Mouse (Mus musculus) spleen, adult 2 months (tissue): ENCODE results near the gene Mtg1. TPM values are rescaled to one million over a fixed set of nuclear protein-coding genes. Genes with fewer than 3 reads are reported as not detected.
A peak's percentile ranks its signal among the peaks of the same experiment; 100 is the strongest.

Experiments used
- DNase-seq, 2 experiments: peaks; one replicate each; pipeline versions ENCODE4 v3.0.0 to v3.0.0-alpha.2; 2012 to 2021; ENCODE audit warnings: low spot score in 2 of 2, low read depth in 1 of 2
- H3K27ac ChIP-seq: fragments of 200-500 bp; 2 replicates; pipeline ENCODE4 v1.5.1; 2012; ENCODE audit warnings: low read length, inconsistent platforms; ENCODE audit not compliant: insufficient read depth
- H3K27me3 ChIP-seq: fragments of 200-500 bp; 2 replicates; pipeline ENCODE4 v1.6.1; 2012; ENCODE audit warnings: mild to moderate bottlenecking, moderate library complexity, low read length, inconsistent platforms; ENCODE audit not compliant: control insufficient read depth, insufficient read depth
- H3K36me3 ChIP-seq: fragments of 200-500 bp; 2 replicates; pipeline ENCODE4 v1.6.1; 2012; ENCODE audit warnings: mild to moderate bottlenecking, low read length, inconsistent platforms; ENCODE audit not compliant: control insufficient read depth, insufficient read depth
- H3K4me1 ChIP-seq: fragments of 200-500 bp; 2 replicates; pipeline ENCODE4 v1.6.1; 2011; ENCODE audit warnings: inconsistent platforms; ENCODE audit not compliant: control insufficient read depth, insufficient read depth, insufficient read length
- H3K4me3 ChIP-seq: fragments of 200-500 bp; 2 replicates; pipeline ENCODE4 v1.5.1; 2011; ENCODE audit warnings: mild to moderate bottlenecking, inconsistent platforms; ENCODE audit not compliant: insufficient read depth, insufficient read length; ENCODE audit errors: extremely low read depth
- CTCF ChIP-seq: fragments of 200-500 bp; IDR thresholded peaks from 2 replicates; pipeline ENCODE4 v1.5.1; 2011; ENCODE audit warnings: mild to moderate bottlenecking, inconsistent platforms; ENCODE audit not compliant: insufficient read depth, insufficient read length, insufficient replicate concordance; ENCODE audit errors: extremely low read depth
- POLR2A ChIP-seq: fragments of 200-500 bp; IDR thresholded peaks from 2 replicates; pipeline ENCODE4 v1.6.1; 2011; ENCODE audit warnings: low read depth, low read length, inconsistent platforms
- WGBS: fragments of 180-500 bp; shearing (Covaris S2); methylation state at CpG from one replicate; pipeline ENCODE4 v1.1.7; 2018; 5-methylcytosine and 5-hydroxymethylcytosine counted together
- polyA plus RNA-seq: library from polyadenylated mRNA; depleted of rRNA; stranded (reverse); fragments of >200 nt; gene quantifications from 2 replicates; pipeline ENCODE4 v1.2.3, GENCODE M21; 2012

Gene Mtg1
- polyA plus RNA-seq, 1 experiment: 20.5 TPM

GRCm38 (mm10) chr7:140120484-140120883, 16.9 kb upstream of the Mtg1 start:
- WGBS: 95% methylated on average over 2 of the region's 2 CpGs
- Histone ChIP-seq H3K4me3 (no peak overlapping the region), H3K4me1 (peaks cover 7% of the 10 kb centered on the region; the same call in 1 of the 2 replicates), H3K36me3 (no peaks in the 10 kb centered on the region), H3K27ac (no peak overlapping the region), H3K27me3 (no peaks in the 10 kb centered on the region)
- TF ChIP-seq POLR2A (no peak), CTCF (no peak)
- DNase-seq: no peak

DNA sequence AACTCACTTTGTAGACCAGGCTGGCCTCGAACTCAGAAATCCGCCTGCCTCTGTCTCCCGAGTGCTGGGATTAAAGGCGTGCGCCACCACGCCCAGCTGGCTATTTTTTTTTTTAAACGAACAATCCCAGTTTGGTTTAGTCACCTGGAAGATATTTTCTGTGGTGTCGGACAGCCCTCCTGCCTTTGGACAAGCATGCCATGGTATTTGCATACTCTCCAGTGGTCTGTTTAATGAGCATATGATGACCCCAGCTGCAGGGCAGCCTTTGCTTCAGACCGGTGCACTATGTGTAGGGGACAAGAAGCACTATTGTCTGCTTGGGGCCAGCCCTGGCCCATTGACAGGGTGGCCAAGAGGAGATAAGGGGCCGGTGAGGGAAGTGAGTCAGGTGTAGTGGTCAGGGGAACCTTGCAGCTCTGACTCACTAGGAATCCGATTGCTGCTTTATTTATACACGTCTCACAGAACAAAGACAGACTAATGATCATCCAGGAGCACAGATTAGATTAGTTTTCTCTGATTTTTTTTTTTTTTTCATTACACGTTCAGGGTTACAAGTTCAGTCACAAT, 15.9 kb upstream of the Mtg1 start:
- Histone ChIP-seq H3K27ac (no peak overlapping the region), H3K27me3 (no peaks in the 10 kb centered on the region), H3K4me1 (peaks cover 6% of the 10 kb centered on the region; the same call in 1 of the 2 replicates), H3K4me3 (no peak overlapping the region), H3K36me3 (no peaks in the 10 kb centered on the region)
- TF ChIP-seq CTCF (no peak), POLR2A (no peak)
- no peak for DNase-seq
- 81% methylated on average over 13 of the region's 13 CpGs for WGBS

- Histone ChIP-seq H3K4me3 (no peak overlapping the region), H3K27ac (no peak overlapping the region), H3K36me3 (no peaks in the 10 kb centered on the region), H3K27me3 (no peaks in the 10 kb centered on the region), H3K4me1 (no peaks in the 10 kb centered on the region; the same call in 1 of the 2 replicates)
- DNase-seq: no peak
- WGBS: 60% methylated on average over 4 of the region's 4 CpGs
- TF ChIP-seq CTCF (no peak), POLR2A (no peak)
These were observed 14.6 kb upstream of the Mtg1 start for GRCm38 (mm10) chr7:140122765-140123164.

DNA sequence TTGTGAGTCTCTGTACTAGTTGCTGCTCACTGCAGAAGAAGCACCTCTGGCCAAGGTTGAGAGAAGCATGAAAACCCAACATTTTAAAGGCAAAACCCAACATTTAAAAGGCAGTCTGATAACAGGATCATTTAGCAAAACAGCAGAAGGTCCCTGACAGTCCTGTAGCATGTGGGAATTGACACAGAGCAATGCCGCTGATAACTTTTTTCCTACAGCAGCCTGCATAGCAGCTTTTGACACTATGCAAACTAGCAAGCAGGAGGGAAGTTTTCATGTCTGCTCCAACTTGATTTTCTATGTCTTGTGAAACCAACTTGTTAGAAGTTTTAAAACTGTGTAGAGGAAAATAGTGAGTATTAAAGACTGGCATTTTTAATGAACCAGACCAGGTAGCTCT, 13.0 kb upstream of the Mtg1 start:
- Histone ChIP-seq H3K4me3 (no peak overlapping the region), H3K27me3 (no peaks in the 10 kb centered on the region), H3K27ac (no peak overlapping the region), H3K4me1 (no peaks in the 10 kb centered on the region; the same call in 1 of the 2 replicates), H3K36me3 (no peaks in the 10 kb centered on the region)
- 89% methylated on average over 1 of the region's 1 CpGs for WGBS
- DNase-seq: no peak
- no peak for TF ChIP-seq POLR2A

- 2% methylated on average over 40 of the region's 40 CpGs for WGBS
- TF ChIP-seq CTCF (no peak), POLR2A (0 out of 2 replicates have a peak, but pooled peaks have one; percentile 10)
- no peak overlapping the region for H3K27ac ChIP-seq
- peak overlapping the region; percentile 73 for H3K4me3 ChIP-seq
- DNase-seq: peak; percentile 65 to 92
- H3K36me3 ChIP-seq: no peaks in the 10 kb centered on the region
- H3K4me1 ChIP-seq: no peaks in the 10 kb centered on the region; the same call in 1 of the 2 replicates
- no peaks in the 10 kb centered on the region for H3K27me3 ChIP-seq
These were observed 11.9 kb upstream of the Mtg1 start for GRCm38 (mm10) chr7:140125278-140126021.

DNA sequence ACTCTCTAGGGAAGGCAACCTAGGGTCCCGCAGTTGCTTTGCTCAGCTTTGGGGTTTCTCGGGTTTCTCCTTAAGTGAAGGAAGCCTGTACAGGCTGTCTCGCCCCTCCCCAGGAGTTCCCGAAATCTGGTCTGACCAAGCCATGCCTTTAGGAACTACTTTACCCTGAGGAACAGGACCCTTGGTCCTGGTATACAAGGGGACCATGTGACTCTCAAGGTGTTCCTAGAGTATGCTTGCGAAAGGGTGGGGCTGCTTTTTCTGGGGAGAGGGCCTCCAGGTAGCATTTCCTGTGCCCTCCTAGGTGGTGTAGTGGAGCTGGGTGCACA, 11.4 kb upstream of the Mtg1 start:
- no peaks in the 10 kb centered on the region for H3K36me3 ChIP-seq
- peak overlapping the region; percentile 73 for H3K4me3 ChIP-seq
- H3K27ac ChIP-seq: no peak overlapping the region
- TF ChIP-seq CTCF: no peak
- TF ChIP-seq POLR2A: no peak
- no peaks in the 10 kb centered on the region; the same call in 1 of the 2 replicates for H3K4me1 ChIP-seq
- no peak for DNase-seq
- 4% methylated on average over 5 of the region's 5 CpGs for WGBS
- no peaks in the 10 kb centered on the region for H3K27me3 ChIP-seq

- DNase-seq: no peak
- H3K4me3 ChIP-seq: no peak overlapping the region
- H3K27ac ChIP-seq: no peak overlapping the region
- H3K4me1 ChIP-seq: no peaks in the 10 kb centered on the region; the same call in 1 of the 2 replicates
- TF ChIP-seq CTCF (no peak), POLR2A (no peak)
- 57% methylated on average over 3 of the region's 3 CpGs for WGBS
- no peaks in the 10 kb centered on the region for H3K27me3 ChIP-seq
- H3K36me3 ChIP-seq: no peaks in the 10 kb centered on the region
These were observed 10.4 kb upstream of the Mtg1 start for GRCm38 (mm10) chr7:140126934-140127333.
